Mouse (Mus musculus) forebrain, embryonic 12.5 days (tissue): ENCODE measurements around the gene Cfap73. TPM values are rescaled to one million over a fixed set of nuclear protein-coding genes. Genes with fewer than 3 reads are reported as not detected.
A peak's percentile ranks its signal among the peaks of the same experiment; 100 is the strongest.

Source experiments
- ATAC-seq: fragments of 200-750 bp; cut with Nextera tagmentation; 2 replicates; pipeline ENCODE4 v1.8.0; 2017; ENCODE audit warnings: moderate TSS enrichment; ENCODE audit not compliant: low FRiP score
- H3K27ac ChIP-seq: fragments of 300-500 bp; sonication (generic); 2 replicates; pipeline ENCODE4 v1.5.1; 2016; ENCODE audit warnings: mild to moderate bottlenecking
- H3K27me3 ChIP-seq: fragments of 300-500 bp; sonication (generic); 2 replicates; pipeline ENCODE4 v1.6.1; 2016; ENCODE audit warnings: mild to moderate bottlenecking
- H3K36me3 ChIP-seq: fragments of 300-500 bp; sonication (generic); replicated peaks from 2 replicates; pipeline ENCODE4 v1.6.1; 2016; ENCODE audit warnings: mild to moderate bottlenecking
- H3K4me1 ChIP-seq: fragments of 300-500 bp; sonication (generic); 2 replicates; pipeline ENCODE4 v1.6.1; 2016
- H3K4me2 ChIP-seq: fragments of 300-500 bp; sonication (generic); 2 replicates; pipeline ENCODE4 v1.6.1; 2016; ENCODE audit warnings: mild to moderate bottlenecking, moderate library complexity
- H3K4me3 ChIP-seq: fragments of 300-500 bp; sonication (generic); replicated peaks from 2 replicates; pipeline ENCODE4 v1.5.1; 2016; ENCODE audit warnings: mild to moderate bottlenecking
- H3K9ac ChIP-seq: fragments of 300-500 bp; sonication (generic); 2 replicates; pipeline ENCODE4 v1.6.1; 2016; ENCODE audit warnings: mild to moderate bottlenecking
- H3K9me3 ChIP-seq: fragments of 300-500 bp; sonication (generic); 2 replicates; pipeline ENCODE4 v1.6.1; 2016
- WGBS: fragments of 180-500 bp; shearing (Covaris S2); methylation state at CpG from one replicate; pipeline ENCODE4 v1.1.7; 2016; 5-methylcytosine and 5-hydroxymethylcytosine counted together
- polyA plus RNA-seq: library from polyadenylated mRNA; unstranded; fragments of >200 nt; fragmentation: Nextera tagmentation; extraction: Ambion mirVana; gene quantifications from 2 replicates; pipeline ENCODE4 v1.2.1, GENCODE M21; 2016

Gene Cfap73
- polyA plus RNA-seq, 1 experiment from 2014 or later, result 0.28 TPM

DNA sequence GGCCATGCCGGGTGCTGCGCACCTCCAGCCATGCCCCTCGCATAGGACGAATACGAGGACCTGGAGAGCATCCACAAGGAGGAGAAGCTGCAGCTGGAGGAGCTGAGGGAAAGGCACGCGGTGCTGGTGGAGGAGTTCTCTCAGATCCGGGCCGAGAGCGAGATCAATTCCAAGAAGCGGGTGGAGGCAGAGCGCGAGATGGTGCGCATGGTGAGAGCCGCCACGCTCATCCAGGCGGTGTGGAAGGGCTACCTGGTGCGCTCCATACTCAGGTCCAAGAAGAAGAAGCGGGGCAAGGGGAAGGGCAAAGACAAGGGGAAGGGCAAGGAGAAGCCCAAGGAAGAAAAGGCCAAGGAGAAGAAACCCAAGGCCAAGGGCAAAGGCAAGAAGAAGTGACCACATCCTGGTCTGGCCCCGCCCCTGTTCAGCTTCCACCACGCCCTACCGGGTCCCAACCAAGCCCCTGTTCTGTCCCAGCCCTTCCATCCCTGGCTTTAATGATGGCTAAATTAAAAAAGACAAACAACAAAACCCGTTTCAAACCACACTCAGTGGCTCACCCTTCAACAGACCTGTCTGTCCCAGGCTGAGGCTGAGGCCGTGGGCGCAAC is 27.3 kb downstream of the Cfap73 start:
- Histone ChIP-seq H3K9me3 (no peaks in the 10 kb centered on the region), H3K4me3 (no peak overlapping the region), H3K9ac (no peak overlapping the region), H3K27ac (no peak overlapping the region), H3K4me2 (no peak overlapping the region), H3K36me3 (peaks cover 9% of the 10 kb centered on the region), H3K27me3 (no peaks in the 10 kb centered on the region), H3K4me1 (peaks cover 21% of the 10 kb centered on the region)
- no peak for ATAC-seq
- WGBS, result 68% methylated on average over 25 of the region's 25 CpGs

DNA sequence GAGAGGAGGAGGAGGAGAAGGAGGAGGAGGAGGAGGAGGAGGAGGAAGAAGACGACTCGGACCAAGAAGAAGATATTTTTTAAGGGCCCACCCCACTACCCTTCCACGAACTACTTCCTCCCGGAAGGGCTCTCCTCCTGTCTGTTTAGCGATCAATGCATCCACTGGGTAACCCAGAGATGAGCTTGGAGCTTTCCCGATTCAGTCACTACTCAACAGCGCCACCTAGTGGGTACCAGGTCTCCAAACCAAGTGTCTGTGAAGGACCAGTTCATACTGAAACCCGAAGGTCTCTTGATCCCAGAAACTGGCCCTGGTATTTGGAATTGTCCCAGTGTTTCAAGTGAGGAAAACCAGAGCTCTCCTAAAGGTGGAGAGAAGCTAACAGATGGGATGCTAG is 28.3 kb downstream of the Cfap73 start:
- Histone ChIP-seq H3K27ac (peak overlapping the region; percentile 54; the same call in 1 of the 2 replicates), H3K4me3 (peak overlapping the region; percentile 32), H3K27me3 (no peaks in the 10 kb centered on the region), H3K4me2 (peak overlapping the region; percentile 63), H3K36me3 (peaks cover 9% of the 10 kb centered on the region), H3K9ac (peak overlapping the region; percentile 48; the same call in 1 of the 2 replicates), H3K4me1 (peaks cover 11% of the 10 kb centered on the region), H3K9me3 (no peaks in the 10 kb centered on the region)
- peak; percentile 77 for ATAC-seq
- under 1% methylated on average over 8 of the region's 8 CpGs for WGBS

DNA sequence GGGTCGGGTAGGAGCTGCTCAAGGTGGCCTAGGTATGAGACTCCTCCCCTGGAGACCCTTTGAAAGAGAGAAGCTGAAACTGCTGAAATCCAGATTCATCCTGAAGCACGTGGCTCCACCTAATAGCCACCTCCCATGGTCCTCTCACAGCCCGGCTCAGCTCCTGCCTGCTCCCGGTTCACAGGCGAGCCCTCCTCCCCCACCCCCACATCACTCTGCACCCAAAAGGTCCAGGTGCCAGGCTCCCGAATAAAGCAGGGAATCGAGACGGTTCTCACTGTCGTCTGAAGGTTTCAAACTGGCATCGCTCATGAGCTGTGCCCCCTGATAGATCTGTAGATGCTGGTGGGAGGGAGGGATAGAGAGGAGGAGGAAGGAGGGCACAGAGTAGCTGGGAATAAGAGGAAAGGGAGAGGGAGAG is 28.8 kb downstream of the Cfap73 start:
- Histone ChIP-seq H3K4me3 (peak overlapping the region; percentile 32), H3K27ac (peak overlapping the region; percentile 54), H3K36me3 (peaks cover 9% of the 10 kb centered on the region), H3K9me3 (no peaks in the 10 kb centered on the region), H3K4me2 (peak overlapping the region; percentile 63), H3K9ac (peak overlapping the region; percentile 48), H3K27me3 (no peaks in the 10 kb centered on the region), H3K4me1 (peaks cover 11% of the 10 kb centered on the region)
- peak; percentile 63 for ATAC-seq
- 2% methylated on average over 10 of the region's 10 CpGs for WGBS

DNA sequence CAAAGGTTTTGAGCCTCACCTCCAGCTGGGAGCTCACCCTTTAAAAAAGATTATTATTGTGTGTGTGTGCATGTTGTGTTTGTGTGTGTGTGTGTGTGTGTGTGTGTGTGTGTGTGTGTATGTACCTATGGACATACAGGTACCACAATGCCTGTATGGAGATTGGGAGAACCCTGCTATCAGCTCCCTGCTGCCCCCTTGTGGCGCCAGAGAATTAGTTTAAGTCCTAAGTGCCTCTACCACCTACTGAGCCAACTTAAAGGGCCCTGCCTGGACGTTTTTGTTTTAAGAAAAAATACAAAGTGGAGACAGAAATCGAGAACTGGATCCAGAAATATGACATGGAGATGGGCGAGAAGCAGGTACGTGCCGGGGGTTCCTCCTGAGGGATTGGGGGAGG is 29.2 kb downstream of the Cfap73 start:
- 2% methylated on average over 6 of the region's 6 CpGs for WGBS
- Histone ChIP-seq H3K4me3 (peak overlapping the region; percentile 32), H3K4me1 (peaks cover 11% of the 10 kb centered on the region), H3K27me3 (no peaks in the 10 kb centered on the region), H3K36me3 (peaks cover 9% of the 10 kb centered on the region), H3K27ac (peak overlapping the region; percentile 54; the same call in 1 of the 2 replicates), H3K9me3 (no peaks in the 10 kb centered on the region), H3K4me2 (peak overlapping the region; percentile 63), H3K9ac (peak overlapping the region; percentile 48)
- peak; percentile 59 for ATAC-seq

DNA sequence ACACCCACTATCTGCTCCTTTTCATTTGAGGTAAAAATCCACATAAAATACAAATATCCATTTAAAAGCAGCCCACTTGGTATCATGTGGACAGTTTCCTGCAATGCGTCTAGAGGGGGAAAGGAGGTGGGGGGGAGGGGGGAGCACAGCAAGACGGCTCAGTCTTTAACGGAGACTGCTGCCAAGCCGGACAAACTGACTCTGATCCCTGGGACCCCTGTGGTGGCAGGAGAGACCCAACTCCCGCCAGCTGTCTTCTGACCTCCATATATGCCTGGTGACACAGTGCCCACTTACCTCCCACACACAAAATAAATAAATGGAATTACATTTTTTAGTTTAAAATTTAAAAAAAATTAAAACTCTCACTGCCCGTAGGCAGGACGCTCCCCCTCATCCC is 30.5 kb downstream of the Cfap73 start:
- Histone ChIP-seq H3K4me1 (peaks cover 5% of the 10 kb centered on the region), H3K9ac (no peak overlapping the region), H3K27me3 (no peaks in the 10 kb centered on the region), H3K36me3 (0 out of 2 replicates have a peak, but pooled peaks cover 6% of the 10 kb centered on the region), H3K9me3 (no peaks in the 10 kb centered on the region), H3K4me2 (no peak overlapping the region), H3K27ac (no peak overlapping the region), H3K4me3 (no peak overlapping the region)
- no peak for ATAC-seq
- WGBS, result 54% methylated on average over 7 of the region's 7 CpGs

DNA sequence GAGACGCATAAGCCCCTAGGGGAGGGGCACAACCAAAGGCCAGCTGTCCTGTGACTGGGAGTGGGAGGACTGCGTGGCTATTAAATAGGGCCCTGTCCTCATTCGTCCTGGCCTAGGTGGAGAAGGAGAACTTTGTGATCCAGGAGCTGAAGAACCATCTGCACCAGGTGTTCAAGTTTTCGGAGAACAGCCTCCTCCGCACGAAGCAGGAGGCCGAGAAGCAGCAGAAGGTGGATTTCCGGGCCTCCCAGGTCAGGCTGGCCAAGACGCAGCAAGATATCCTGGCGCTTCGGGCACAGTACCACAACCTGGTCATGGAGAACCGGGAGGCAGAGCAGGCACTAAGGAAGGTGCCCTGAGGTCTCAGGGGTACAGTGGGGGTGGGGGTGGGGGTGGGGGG is 31.8 kb downstream of the Cfap73 start:
- Histone ChIP-seq H3K27me3 (no peaks in the 10 kb centered on the region), H3K27ac (no peak overlapping the region), H3K4me2 (no peak overlapping the region), H3K9me3 (no peaks in the 10 kb centered on the region), H3K4me1 (peaks cover 5% of the 10 kb centered on the region), H3K9ac (no peak overlapping the region), H3K36me3 (no peaks in the 10 kb centered on the region), H3K4me3 (no peak overlapping the region)
- whole genome bisulfite sequencing, result 88% methylated on average over 12 of the region's 12 CpGs
- ATAC-seq, result no peak

DNA sequence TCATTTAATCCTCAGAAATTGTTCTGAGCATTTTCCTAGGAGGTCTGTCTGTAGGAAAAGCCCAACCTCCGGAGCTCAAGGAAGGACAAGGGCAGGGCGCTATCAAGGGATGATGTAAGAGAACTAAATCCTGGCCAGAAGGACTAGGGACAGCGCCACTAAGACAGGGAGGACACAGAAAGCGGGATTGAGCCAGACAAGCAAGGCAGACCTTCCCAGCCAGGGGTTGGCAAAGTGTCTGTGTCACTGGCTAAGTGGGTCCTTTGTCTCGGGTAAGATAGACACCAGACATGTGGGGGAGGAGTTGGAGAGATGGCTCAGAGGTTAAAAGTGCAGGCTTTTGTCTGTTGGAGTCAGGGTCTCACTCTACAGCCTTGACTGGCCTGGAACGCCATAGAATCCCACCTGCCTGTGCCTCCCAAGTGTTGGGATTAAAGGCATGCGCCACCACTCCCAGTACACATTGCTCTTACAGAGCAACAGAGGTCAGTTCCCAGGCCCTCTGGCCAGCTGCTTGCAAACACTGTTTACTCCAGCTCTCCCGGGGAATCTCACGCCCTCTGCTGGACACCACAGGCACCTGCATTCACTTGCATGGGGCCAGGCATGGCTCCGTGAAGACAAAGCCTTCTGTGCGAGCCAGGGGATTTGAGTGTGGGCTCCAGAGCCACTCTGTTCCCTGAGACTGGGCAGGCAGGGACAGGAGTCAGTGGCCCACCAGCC is 32.9 kb downstream of the Cfap73 start:
- Histone ChIP-seq H3K27me3 (no peaks in the 10 kb centered on the region), H3K4me3 (no peak overlapping the region), H3K4me1 (peaks cover 5% of the 10 kb centered on the region), H3K27ac (no peak overlapping the region), H3K9ac (no peak overlapping the region), H3K36me3 (no peaks in the 10 kb centered on the region), H3K9me3 (no peaks in the 10 kb centered on the region), H3K4me2 (no peak overlapping the region)
- WGBS, result 62% methylated on average over 11 of the region's 11 CpGs
- no peak for ATAC-seq

- Histone ChIP-seq H3K9ac (no peak overlapping the region), H3K4me1 (peaks cover 2% of the 10 kb centered on the region; the same call in 1 of the 2 replicates), H3K27ac (no peak overlapping the region), H3K9me3 (no peaks in the 10 kb centered on the region), H3K36me3 (no peaks in the 10 kb centered on the region), H3K27me3 (no peaks in the 10 kb centered on the region), H3K4me2 (no peak overlapping the region), H3K4me3 (no peak overlapping the region)
- 92% methylated on average over 6 of the region's 6 CpGs for WGBS
- no peak for ATAC-seq
Observed at GRCm38 (mm10) chr5:120599625-120600024, 34.4 kb downstream of the Cfap73 start.

GRCm38 (mm10) chr5:120594485-120594884 is 39.5 kb downstream of the Cfap73 start:
- H3K36me3 ChIP-seq, result no peaks in the 10 kb centered on the region
- WGBS, result 89% methylated on average over 6 of the region's 6 CpGs
- H3K27me3 ChIP-seq, result no peaks in the 10 kb centered on the region
- H3K9ac ChIP-seq, result no peak overlapping the region
- no peak overlapping the region for H3K4me2 ChIP-seq
- no peak overlapping the region for H3K27ac ChIP-seq
- H3K9me3 ChIP-seq, result 0 out of 2 replicates have a peak, but pooled peaks cover 3% of the 10 kb centered on the region
- no peak overlapping the region for H3K4me3 ChIP-seq
- ATAC-seq, result no peak
- peaks cover 2% of the 10 kb centered on the region; the same call in 1 of the 2 replicates for H3K4me1 ChIP-seq

DNA sequence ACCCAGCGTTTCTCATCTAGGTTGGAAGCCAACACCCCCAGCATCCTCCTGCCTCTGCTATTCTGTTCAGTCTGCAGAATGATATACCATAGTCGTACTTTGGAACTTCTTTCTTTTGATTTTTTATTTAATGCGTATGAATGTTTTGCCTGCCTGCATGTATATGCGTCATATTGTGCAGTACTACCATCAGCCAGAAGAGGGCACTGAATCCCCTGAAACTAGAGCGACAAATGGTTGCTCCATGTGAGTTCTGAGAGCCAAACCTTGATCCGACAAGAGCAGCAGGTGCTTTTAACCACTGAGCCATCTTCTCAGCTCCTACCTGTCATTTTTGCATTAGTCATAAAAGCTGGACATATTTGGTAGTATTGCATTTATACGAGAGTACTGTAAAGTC is 41.9 kb downstream of the Cfap73 start:
- no peak overlapping the region for H3K4me3 ChIP-seq
- H3K27me3 ChIP-seq, result peaks cover 6% of the 10 kb centered on the region; the same call in 1 of the 2 replicates
- no peak overlapping the region for H3K4me2 ChIP-seq
- H3K4me1 ChIP-seq, result peaks cover 17% of the 10 kb centered on the region
- no peak overlapping the region for H3K9ac ChIP-seq
- H3K36me3 ChIP-seq, result no peaks in the 10 kb centered on the region
- WGBS, result 71% methylated on average over 7 of the region's 7 CpGs
- H3K9me3 ChIP-seq, result 0 out of 2 replicates have a peak, but pooled peaks cover 3% of the 10 kb centered on the region
- ATAC-seq, result no peak
- no peak overlapping the region for H3K27ac ChIP-seq

GRCm38 (mm10) chr5:120590356-120591010 is 43.6 kb downstream of the Cfap73 start:
- Histone ChIP-seq H3K4me3 (no peak overlapping the region), H3K4me1 (peaks cover 25% of the 10 kb centered on the region), H3K27me3 (peaks cover 6% of the 10 kb centered on the region; the same call in 1 of the 2 replicates), H3K9me3 (0 out of 2 replicates have a peak, but pooled peaks cover 3% of the 10 kb centered on the region), H3K27ac (no peak overlapping the region), H3K4me2 (no peak overlapping the region), H3K9ac (no peak overlapping the region), H3K36me3 (no peaks in the 10 kb centered on the region)
- no peak for ATAC-seq
- 81% methylated on average over 16 of the region's 16 CpGs for WGBS

DNA sequence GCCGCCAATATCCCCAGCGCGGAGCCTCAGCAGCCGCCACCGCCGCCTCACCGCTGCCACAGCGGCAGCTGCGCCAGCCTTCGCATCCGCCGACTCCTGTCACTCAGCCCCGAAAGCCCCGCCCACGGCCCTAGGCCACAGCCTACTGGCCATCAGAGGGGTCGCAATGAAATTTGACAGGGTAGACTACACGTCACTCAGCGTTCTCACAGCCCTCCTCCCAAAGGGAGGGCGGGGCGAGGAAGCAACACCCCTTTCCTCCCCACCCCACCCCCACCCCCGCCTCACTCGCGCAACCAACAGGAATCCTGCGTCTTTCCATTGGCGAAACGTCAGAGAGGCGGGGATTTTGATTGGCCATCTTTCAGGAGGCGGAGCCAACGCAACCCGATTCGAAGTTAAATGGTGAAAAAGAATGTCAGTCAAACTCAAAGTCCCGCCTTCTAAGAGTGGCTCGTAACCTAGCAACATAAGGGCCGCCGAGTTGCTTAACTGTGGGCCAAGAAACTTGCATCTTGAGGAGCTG is 45.4 kb downstream of the Cfap73 start, which contains the start of the genes Tpcn1 and Iqcd:
TSS of gene Tpcn1 (minus strand) at position 105 of the 526 bp plus-strand sequence.
TSS of gene Iqcd (plus strand) at position 448 of the 526 bp plus-strand sequence.
- Histone ChIP-seq H3K4me3 (peak within 1 kb of the TSS; percentile 77), H3K27me3 (peaks cover 6% of the 10 kb centered on the region; the same call in 1 of the 2 replicates), H3K9me3 (0 out of 2 replicates have a peak, but pooled peaks cover 3% of the 10 kb centered on the region), H3K9ac (peak within 1 kb of the TSS; percentile 80), H3K36me3 (peaks cover 2% of the 10 kb centered on the region), H3K27ac (0 out of 2 replicates have a peak within 1 kb of the TSS, but pooled peaks have one; percentile 58), H3K4me1 (peaks cover 28% of the 10 kb centered on the region), H3K4me2 (peak within 1 kb of the TSS; percentile 92)
- WGBS, result under 1% methylated on average over 35 of the region's 35 CpGs
- ATAC-seq, result peak; percentile 98
